Mouse (Mus musculus) neural tube, embryonic 11.5 days (tissue): Measurements from ENCODE around the gene Gm26897. TPM values are rescaled to one million over a fixed set of nuclear protein-coding genes. Genes with fewer than 3 reads are reported as not detected.

Source experiments
- ATAC-seq: fragments of 200-750 bp; cut with Nextera tagmentation; 2 replicates; pipeline ENCODE4 v1.8.0; 2017; ENCODE audit warnings: moderate number of reproducible peaks, mild to moderate bottlenecking, moderate TSS enrichment, moderate library complexity; ENCODE audit not compliant: insufficient read depth, low FRiP score, low TSS enrichment
- DNase-seq: peaks from one replicate; pipeline ENCODE4 v3.0.0-alpha.2; 2015; ENCODE audit warnings: low spot score
- H3K27ac ChIP-seq: fragments of 300-500 bp; sonication (generic); 2 replicates; pipeline ENCODE4 v1.5.1; 2014; ENCODE audit warnings: low read depth, mild to moderate bottlenecking, low read length
- H3K27me3 ChIP-seq: fragments of 300-500 bp; sonication (generic); 2 replicates; pipeline ENCODE4 v1.6.1; 2014; ENCODE audit warnings: mild to moderate bottlenecking, low read length, mixed read lengths; ENCODE audit not compliant: control insufficient read depth, insufficient read depth
- H3K36me3 ChIP-seq: fragments of 300-500 bp; sonication (generic); 2 replicates; pipeline ENCODE4 v1.6.1; 2014; ENCODE audit warnings: mild to moderate bottlenecking, low read length, moderate library complexity, mixed read lengths; ENCODE audit not compliant: control insufficient read depth, insufficient read depth
- H3K4me1 ChIP-seq: fragments of 300-500 bp; sonication (generic); 2 replicates; pipeline ENCODE4 v1.6.1; 2014; ENCODE audit warnings: low read length, mixed read lengths; ENCODE audit not compliant: control insufficient read depth, insufficient read depth
- H3K4me2 ChIP-seq: fragments of 300-500 bp; sonication (generic); 2 replicates; pipeline ENCODE4 v1.6.1; 2014; ENCODE audit warnings: low read depth, mild to moderate bottlenecking, moderate library complexity
- H3K4me3 ChIP-seq: fragments of 300-500 bp; sonication (generic); 2 replicates; pipeline ENCODE4 v1.5.1; 2014; ENCODE audit warnings: low read depth, low read length
- H3K9ac ChIP-seq: fragments of 300-500 bp; sonication (generic); 2 replicates; pipeline ENCODE4 v1.6.1; 2014; ENCODE audit warnings: mild to moderate bottlenecking, low read length
- H3K9me3 ChIP-seq: fragments of 300-500 bp; sonication (generic); 2 replicates; pipeline ENCODE4 v1.6.1; 2016; ENCODE audit warnings: low read length; ENCODE audit not compliant: control insufficient read depth
- WGBS: fragments of 180-500 bp; shearing (Covaris S2); extraction: QIAGEN DNeasy Blood & Tissue Kit; methylation state at CpG from one replicate; pipeline ENCODE4 v1.1.7; 2014; 5-methylcytosine and 5-hydroxymethylcytosine counted together
- polyA plus RNA-seq: library from polyadenylated mRNA; unstranded; fragments of >200 nt; fragmentation: Nextera tagmentation; extraction: Ambion mirVana; gene quantifications from 2 replicates; pipeline ENCODE4 v1.2.1, GENCODE M21; 2014

Gene Gm26897
- not detected in 2 replicates for polyA plus RNA-seq

DNA sequence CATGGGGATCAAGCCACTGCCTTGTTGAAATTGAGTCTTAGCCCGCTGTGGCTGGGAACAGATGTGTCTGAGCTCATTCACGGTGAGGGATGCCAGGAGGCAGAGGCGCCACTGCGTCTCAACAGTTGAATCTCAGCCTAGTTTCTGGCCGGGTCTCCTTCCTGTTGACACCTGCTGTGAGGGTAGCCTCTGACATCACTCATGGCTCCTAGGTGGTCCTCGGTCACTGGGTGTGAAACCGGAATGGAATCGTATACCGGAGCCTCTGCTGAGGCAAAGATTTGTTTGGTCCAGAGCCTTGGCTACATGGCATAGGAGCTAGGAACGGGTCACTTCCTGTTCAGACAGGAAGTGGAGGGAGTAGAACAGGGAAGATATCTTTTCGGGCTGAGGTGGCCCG lies at the start of gene Gm26897:
Gene Gm26897 (plus strand): TSS at position 74 of the 400 bp plus-strand sequence.
- H3K9ac ChIP-seq = no peak within 1 kb of the TSS
- H3K4me3 ChIP-seq = no peak within 1 kb of the TSS
- no peak within 1 kb of the TSS for H3K4me2 ChIP-seq
- no peaks in the 10 kb centered on the region; the same call in 1 of the 2 replicates for H3K9me3 ChIP-seq
- DNase-seq (no peak), ATAC-seq (no peak)
- no peak within 1 kb of the TSS for H3K27ac ChIP-seq
- WGBS = 90% methylated on average over 12 of the region's 12 CpGs
- H3K27me3 ChIP-seq = no peaks in the 10 kb centered on the region
- peaks cover 8% of the 10 kb centered on the region for H3K4me1 ChIP-seq
- H3K36me3 ChIP-seq = no peaks in the 10 kb centered on the region

DNA sequence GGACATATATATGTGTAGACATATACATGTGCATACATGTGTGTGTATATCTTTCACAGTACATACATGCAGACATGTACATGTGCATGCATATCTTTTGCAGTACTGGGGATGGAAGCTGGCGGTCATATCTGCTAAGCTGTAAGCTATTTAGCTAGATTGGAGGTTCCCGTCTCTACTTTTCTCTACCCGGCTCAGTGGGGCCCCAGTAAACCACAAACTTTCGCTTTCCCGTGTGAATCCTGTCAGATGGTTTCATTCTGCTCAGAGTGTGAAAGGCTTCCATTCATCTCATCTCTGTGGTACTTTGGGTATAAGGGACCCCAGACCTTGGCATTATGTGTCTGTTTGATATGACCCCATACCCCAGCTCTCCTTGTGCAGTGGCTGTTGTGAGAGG lies 46.4 kb upstream of the Gm26897 start:
- H3K4me3 ChIP-seq = no peak overlapping the region
- no peak overlapping the region for H3K9ac ChIP-seq
- H3K36me3 ChIP-seq = no peaks in the 10 kb centered on the region
- 78% methylated on average over 5 of the region's 5 CpGs for WGBS
- peaks cover 3% of the 10 kb centered on the region; the same call in 1 of the 2 replicates for H3K27me3 ChIP-seq
- no peak overlapping the region for H3K4me2 ChIP-seq
- H3K4me1 ChIP-seq = peaks cover 4% of the 10 kb centered on the region; the same call in 1 of the 2 replicates
- no peak overlapping the region for H3K27ac ChIP-seq
- no peak for ATAC-seq
- no peak for DNase-seq
- H3K9me3 ChIP-seq = no peaks in the 10 kb centered on the region

DNA sequence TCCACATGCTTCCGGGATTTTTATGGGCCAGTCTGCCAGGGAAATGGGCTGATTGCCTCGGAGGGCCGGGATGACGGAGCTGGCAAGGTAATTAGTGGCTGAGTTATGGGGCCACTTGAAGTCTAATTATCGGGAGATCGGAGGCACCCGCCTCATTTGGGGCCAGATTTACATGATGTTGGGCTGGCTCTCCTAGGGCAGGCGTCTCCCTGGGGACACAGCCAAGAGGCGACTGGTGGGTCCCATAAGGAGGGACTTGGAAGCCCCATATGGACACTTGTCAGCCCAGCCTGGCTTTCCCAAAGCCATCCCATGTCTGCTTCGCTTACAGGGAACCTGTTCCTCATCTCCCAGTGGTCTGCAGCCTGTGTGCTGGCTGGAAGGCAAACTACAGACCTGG lies 45.1 kb upstream of the Gm26897 start:
- ATAC-seq (no peak), DNase-seq (no peak)
- 40% methylated on average over 10 of the region's 10 CpGs for WGBS
- Histone ChIP-seq H3K4me3 (no peak overlapping the region), H3K27me3 (0 out of 2 replicates have a peak, but pooled peaks cover 3% of the 10 kb centered on the region), H3K4me2 (no peak overlapping the region), H3K36me3 (no peaks in the 10 kb centered on the region), H3K4me1 (peaks cover 16% of the 10 kb centered on the region), H3K27ac (no peak overlapping the region), H3K9me3 (no peaks in the 10 kb centered on the region), H3K9ac (no peak overlapping the region)

DNA sequence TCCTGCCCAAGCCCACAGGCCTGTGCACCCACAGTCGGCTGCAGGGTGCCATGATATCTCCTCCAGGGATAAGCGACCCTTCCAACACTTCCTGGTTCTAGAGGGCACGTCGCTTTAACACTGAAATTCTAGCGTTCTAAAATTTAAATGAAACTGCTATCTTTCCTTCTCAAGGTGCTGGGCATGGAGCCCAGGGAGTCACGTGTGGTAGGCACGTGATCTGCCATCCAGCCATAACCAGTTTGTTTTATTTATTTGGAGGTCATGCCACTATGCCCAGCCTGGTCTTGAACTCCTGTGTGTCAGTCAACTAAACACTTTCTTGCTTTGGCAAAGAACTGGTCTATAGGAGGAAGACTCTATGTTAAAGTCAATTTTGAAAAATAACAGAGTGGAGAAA lies 35.7 kb upstream of the Gm26897 start:
- peaks cover 20% of the 10 kb centered on the region for H3K4me1 ChIP-seq

DNA sequence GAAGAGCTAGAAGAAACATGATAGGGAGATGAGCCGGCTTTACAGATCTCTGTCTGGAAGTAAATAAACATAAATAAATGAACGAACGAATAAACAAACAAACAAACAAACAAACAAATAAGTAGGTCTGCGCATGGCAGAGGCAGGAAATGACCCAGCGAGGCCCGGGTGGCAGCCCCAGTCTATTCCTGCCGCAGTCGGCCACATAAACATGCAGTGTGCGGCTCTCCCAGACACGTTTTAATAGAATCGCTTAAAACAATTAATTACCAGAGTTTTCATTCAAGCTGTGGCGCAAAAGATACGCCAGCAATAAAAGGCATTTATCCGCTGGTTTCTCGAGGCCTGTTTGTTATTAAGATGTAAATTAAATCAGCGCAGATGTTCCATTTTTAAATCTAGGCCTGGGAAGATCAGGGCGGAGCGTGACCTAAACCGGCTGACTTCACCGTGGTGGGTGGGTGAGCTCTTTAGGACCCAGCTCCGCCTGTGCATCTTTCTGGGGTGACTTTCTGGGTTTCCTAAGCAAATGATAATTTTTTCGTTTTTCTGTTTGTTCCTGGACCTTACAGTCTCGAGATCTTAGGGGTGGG lies 33.9 kb upstream of the Gm26897 start:
- no peaks in the 10 kb centered on the region for H3K36me3 ChIP-seq
- H3K4me1 ChIP-seq = peaks cover 8% of the 10 kb centered on the region; the same call in 1 of the 2 replicates
- no peak overlapping the region for H3K9ac ChIP-seq
- no peak overlapping the region for H3K27ac ChIP-seq
- 66% methylated on average over 23 of the region's 23 CpGs for WGBS
- peak; percentile 48; the same call in 1 of the 2 replicates for ATAC-seq
- H3K4me3 ChIP-seq = no peak overlapping the region
- no peaks in the 10 kb centered on the region for H3K9me3 ChIP-seq
- H3K27me3 ChIP-seq = no peaks in the 10 kb centered on the region
- H3K4me2 ChIP-seq = no peak overlapping the region
- DNase-seq = no peak

More for the DNA sequence above, 35.7 kb upstream of the Gm26897 start:
- Histone ChIP-seq H3K4me2 (no peak overlapping the region), H3K4me3 (no peak overlapping the region), H3K27me3 (no peaks in the 10 kb centered on the region), H3K9me3 (no peaks in the 10 kb centered on the region), H3K27ac (no peak overlapping the region), H3K9ac (no peak overlapping the region), H3K36me3 (no peaks in the 10 kb centered on the region)
- WGBS = 87% methylated on average over 7 of the region's 7 CpGs
- no peak for DNase-seq
- ATAC-seq = no peak

DNA sequence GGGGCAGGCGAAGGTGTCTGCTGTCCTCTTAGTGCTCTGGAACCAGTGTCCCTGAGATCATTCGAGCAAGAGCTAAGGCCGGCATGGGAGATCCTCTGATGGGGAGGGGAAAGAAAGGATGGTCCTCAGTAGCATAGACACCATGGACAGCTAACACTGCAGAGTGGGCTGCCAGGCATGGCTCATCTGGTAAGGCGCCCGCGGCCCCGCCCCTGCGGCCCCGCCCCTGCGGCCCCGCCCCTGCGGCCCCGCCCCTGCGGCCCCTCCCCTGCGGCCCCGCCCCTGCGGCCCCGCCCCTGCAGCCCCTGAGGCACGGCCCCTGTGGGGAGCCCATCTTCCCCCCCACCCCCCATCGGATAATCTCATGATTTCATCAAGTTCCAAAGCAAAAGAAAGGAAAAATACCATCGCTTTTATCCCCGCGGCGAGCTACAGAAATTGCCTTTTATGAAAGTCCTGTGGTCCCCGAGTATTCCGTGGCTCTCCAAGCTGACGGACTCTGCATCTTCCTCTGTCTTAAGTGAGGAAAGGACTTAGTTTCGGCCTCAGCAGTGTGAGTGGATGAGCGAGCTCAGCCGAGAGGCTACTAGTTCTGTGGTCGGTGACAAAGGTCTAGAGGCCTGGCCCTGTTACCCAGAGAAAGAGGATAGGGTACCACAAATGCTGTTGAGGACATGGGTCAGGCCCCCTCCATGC lies 31.9 kb upstream of the Gm26897 start:
- Histone ChIP-seq H3K4me1 (peaks cover 8% of the 10 kb centered on the region; the same call in 1 of the 2 replicates), H3K4me2 (peak overlapping the region; percentile 37), H3K9ac (peak overlapping the region; percentile 35), H3K9me3 (no peaks in the 10 kb centered on the region), H3K27me3 (no peaks in the 10 kb centered on the region), H3K27ac (0 out of 2 replicates have a peak overlapping the region, but pooled peaks have one; percentile 44), H3K36me3 (no peaks in the 10 kb centered on the region), H3K4me3 (peak overlapping the region; percentile 18)
- 4% methylated on average over 23 of the region's 31 CpGs for WGBS
- no peak for DNase-seq
- ATAC-seq = 0 out of 2 replicates have a peak, but pooled peaks have one; percentile 58

DNA sequence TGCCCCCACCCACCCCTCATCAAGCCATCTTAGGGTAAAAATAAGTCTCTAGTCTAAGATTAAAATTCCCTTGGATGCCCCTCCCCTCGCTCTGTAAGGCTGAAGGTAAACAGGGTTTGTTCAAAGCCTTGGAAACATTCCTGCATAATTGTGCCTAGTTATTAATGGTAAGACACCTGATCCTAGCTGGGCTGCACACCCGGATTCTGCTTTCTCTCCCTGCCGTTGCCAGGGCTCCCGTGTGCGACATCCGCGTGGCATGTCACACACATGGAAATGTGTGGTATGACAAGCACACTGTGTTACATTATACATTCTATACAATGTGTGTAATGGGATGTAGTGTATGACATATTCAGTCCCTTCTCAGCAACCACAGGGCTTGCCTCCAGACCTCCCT lies 30.1 kb upstream of the Gm26897 start:
- Histone ChIP-seq H3K4me1 (peaks cover 8% of the 10 kb centered on the region; the same call in 1 of the 2 replicates), H3K27me3 (no peaks in the 10 kb centered on the region), H3K9ac (no peak overlapping the region), H3K27ac (no peak overlapping the region), H3K4me2 (no peak overlapping the region), H3K36me3 (no peaks in the 10 kb centered on the region), H3K9me3 (no peaks in the 10 kb centered on the region), H3K4me3 (no peak overlapping the region)
- ATAC-seq (no peak), DNase-seq (no peak)
- 83% methylated on average over 7 of the region's 7 CpGs for WGBS

DNA sequence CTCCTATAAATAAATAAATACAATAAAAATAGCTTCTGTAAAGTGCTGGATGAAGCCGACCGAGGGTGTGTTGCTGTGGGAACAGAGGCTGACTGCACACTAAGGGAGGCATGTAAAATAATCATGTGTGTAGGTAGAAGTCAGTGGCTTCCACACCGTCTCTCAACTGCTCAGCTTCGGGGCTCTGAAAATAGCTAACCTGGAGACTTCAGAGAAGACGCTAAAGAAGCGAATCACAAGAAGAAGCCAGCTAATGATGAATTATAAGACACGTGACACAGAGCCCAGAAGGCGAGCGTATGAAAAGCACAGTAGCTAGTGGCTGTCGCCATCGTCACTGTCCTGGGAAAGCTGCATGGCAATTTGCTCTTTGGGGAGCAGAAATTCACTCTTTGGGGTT lies 29.4 kb upstream of the Gm26897 start:
- Histone ChIP-seq H3K9ac (no peak overlapping the region), H3K27me3 (no peaks in the 10 kb centered on the region), H3K4me2 (no peak overlapping the region), H3K27ac (no peak overlapping the region), H3K36me3 (no peaks in the 10 kb centered on the region), H3K9me3 (no peaks in the 10 kb centered on the region), H3K4me3 (no peak overlapping the region), H3K4me1 (peaks cover 8% of the 10 kb centered on the region; the same call in 1 of the 2 replicates)
- WGBS = 79% methylated on average over 11 of the region's 11 CpGs
- DNase-seq (no peak), ATAC-seq (no peak)
